Mouse (Mus musculus) left cerebral cortex, adult 2 months (tissue): Measurements from ENCODE around the gene Rac3. TPM values are rescaled to one million over a fixed set of nuclear protein-coding genes. Genes with fewer than 3 reads are reported as not detected.
"Not testable (repeated sequence)": the region's sequence is repeated elsewhere in the genome, so short reads cannot be mapped to it uniquely, and the experiment has no call there.

ENCODE experiments used
- DNase-seq, 2 experiments: peaks; one replicate each; pipeline ENCODE4 v3.0.0; 2021 to 2022; ENCODE audit warnings: low spot score in 2 of 2, mixed read lengths in 1 of 2; ENCODE audit errors: extremely low spot score in 1 of 2
- H3K27ac ChIP-seq: fragments of 200-600 bp; 2 replicates; pipeline ENCODE4 v1.8.1; 2022
- H3K4me3 ChIP-seq: fragments of 200-600 bp; 2 replicates; pipeline ENCODE4 v1.8.1; 2022
- CTCF ChIP-seq: fragments of 200-600 bp; IDR thresholded peaks from 2 replicates; pipeline ENCODE4 v1.8.1; 2022; ENCODE audit warnings: antibody characterized with exemption, mild to moderate bottlenecking, moderate library complexity
- intact Hi-C: fragments of 180-260 bp; cut with DNase I; formaldehyde crosslinking; loops from one replicate; pipeline ENCODE4 v1.15.1; 2025
- long read RNA-seq, 2 experiments: library from polyadenylated mRNA; stranded (forward); transcript quantifications; one replicate each; pipeline ENCODE4 v2.0.0; 2021; ENCODE audit warnings: borderline mapping rate in 2 of 2
- total RNA-seq, 2 experiments: library from RNA; stranded (reverse); gene quantifications; 2 replicates each; pipeline ENCODE4 v1.2.3; 2021

The Rac3 gene
- 10 to 100 TPM; 34.0 to 39.6 TPM for total RNA-seq
- long read RNA-seq, experiment 1, transcript Rac3-201 (6 exons, 1,076 nt) = major isoform, 5 of 6 reads
- long read RNA-seq, experiment 1, partial matches to known transcripts = 0 of 6 reads
- long read RNA-seq, experiment 1, other reads (novel, unspliced or antisense) = 0 of 6 reads
- long read RNA-seq, experiment 2, partial matches to known transcripts = 0 of 3 reads
- long read RNA-seq, experiment 2, other reads (novel, unspliced or antisense) = 0 of 3 reads

DNA sequence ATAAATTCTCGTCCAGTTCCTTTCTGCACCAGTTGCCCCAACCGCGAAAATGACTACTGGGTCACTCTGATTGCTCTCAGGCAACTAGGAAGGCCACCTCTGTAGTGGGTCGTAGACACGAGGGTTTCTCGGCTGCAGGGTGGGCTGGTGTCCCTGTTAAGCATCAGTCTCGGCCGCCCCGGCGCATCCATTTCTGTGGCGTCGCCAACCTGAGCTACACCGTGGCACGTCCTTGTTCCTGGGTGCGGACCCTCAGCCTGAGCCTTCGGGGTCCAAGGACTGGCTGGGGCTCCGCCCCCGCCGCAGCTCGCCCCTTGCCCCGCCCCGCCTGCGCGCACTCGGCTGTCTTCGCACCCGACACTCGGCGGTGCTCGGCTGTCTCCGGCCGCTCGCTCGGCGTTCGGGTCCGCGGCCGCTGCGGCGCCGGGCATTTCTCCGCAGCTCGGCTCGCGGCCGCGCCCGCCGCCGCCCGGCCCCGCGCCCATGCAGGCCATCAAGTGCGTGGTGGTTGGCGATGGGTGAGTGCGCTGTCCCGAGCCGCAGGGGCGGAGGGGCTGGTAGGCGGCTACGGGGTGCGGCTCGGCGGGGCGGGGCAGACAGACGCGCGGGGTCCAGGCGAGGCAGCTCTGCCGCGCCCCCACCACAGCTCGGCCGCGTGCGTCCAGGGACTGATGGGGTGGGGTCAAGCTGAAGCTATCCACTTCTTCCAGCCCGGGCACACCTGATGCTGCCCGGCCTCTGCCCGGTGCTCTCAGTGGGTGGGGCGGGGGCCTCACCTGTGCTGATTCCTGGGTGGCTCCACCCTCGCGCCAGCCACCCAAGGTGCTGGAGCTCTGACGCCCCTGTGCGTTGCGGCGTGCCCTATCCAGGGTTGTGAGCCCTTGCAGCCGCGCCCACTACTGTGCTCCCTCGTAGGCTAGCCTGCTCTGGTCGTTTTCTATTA lies at the start of gene Rac3:
Gene Rac3, plus strand, starts transcription at position 347 of the 943 bp plus-strand sequence.
- intact Hi-C loops = loop anchor here (10.0 kb wide), 1 partner anchor 323 kb away; no protein-coding TSS in a partner anchor
- no peak for TF ChIP-seq CTCF
- peak; percentile 64 to 73 for DNase-seq
- H3K27ac ChIP-seq = peak within 1 kb of the TSS; percentile 61
- H3K4me3 ChIP-seq = peak within 1 kb of the TSS; percentile 56

DNA sequence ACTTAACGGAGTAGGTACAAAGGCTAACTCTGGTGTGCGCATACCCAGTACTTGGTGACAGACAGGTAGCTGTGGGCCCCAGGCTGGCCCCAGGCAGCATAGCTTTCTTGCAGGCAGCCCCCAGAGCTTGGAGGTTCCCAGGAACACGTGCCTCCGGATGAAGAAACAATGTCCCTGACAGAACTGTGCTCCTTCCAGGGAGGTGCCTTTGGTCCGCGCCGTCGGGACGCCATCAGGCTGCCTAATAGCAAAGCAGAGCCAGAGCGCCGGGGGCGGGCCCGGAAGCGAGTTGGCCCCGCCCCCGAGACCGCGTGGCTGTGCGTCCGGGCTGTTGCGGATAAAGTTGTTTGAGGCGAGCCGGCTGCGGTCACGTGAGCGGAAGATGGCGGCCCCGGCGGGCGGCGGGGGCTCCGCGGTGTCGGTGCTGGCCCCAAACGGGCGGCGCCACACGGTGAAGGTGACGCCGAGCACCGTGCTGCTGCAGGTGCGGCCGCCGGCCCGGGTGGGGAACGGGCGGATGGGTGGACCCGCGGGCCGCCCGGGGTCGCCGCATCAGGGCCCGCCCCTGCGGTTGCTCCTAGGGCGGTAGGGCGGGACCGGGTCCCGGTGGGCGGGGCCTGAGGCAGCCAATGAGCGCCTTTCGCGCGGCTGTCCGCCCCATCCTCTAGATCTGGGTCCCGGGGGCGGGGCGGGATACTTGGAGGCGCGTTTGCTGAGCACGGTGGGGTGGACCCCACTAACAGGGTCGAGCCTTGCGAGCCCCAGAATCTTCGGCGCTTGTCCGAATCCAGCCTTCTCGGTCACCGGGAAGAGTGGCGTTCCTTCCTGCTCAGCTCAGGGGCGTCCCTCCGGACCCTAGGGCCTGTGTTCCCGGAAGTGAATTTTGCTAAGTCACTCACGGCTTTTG lies 48.3 kb upstream of the Rac3 start, which contains the start of gene Aspscr1:
Gene Aspscr1, plus strand, starts transcription at position 287 of the 907 bp plus-strand sequence.
- no peak; the same call in 1 of the 2 replicates for TF ChIP-seq CTCF
- Histone ChIP-seq H3K27ac (peak within 1 kb of the TSS; percentile 84), H3K4me3 (peak within 1 kb of the TSS; percentile 90)
- intact Hi-C loops = no loop called here
- DNase-seq = peak; percentile 92 to 94

DNA sequence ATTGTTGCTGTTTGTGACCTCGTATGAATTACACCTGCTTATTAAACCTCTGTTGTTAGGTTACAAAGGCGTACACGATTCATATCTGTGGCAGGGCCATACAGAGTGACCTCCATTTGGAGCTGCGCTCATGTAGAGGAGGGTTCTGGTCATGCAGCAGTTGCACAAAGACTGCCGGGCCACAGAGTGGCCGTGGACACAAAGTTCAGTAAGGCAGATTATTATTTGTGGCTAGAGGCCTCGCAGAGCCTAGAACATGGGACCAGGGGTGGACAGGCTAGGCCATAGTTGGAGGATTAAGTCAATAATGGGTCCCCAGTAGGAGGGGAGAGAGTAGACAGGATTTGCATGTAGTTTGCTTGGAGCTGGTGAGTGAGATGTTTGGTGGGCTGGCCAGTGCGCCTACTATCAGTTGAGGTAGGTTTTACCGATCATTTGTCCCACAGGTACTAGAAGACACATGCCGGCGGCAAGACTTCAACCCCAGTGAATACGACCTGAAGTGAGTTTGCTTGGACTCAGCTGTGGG lies 47.6 kb upstream of the Rac3 start:
- intact Hi-C loops = no loop called here

GRCm38 (mm10) chr11:120675875-120676274 lies 45.4 kb upstream of the Rac3 start:
- intact Hi-C loops, DNase-seq: not testable (repeated sequence)

More for the DNA sequence above, 47.6 kb upstream of the Rac3 start:
- Histone ChIP-seq H3K4me3 (peak overlapping the region; percentile 90), H3K27ac (peak overlapping the region; percentile 84)
- TF ChIP-seq CTCF = no peak
- no peak for DNase-seq

GRCm38 (mm10) chr11:120676951-120677350 lies 44.3 kb upstream of the Rac3 start:
- H3K4me3 ChIP-seq = no peak overlapping the region
- intact Hi-C loops = no loop called here
- no peak for DNase-seq
- no peak for TF ChIP-seq CTCF
- H3K27ac ChIP-seq = no peak overlapping the region

More at GRCm38 (mm10) chr11:120675875-120676274, 45.4 kb upstream of the Rac3 start:
- H3K4me3 ChIP-seq, H3K27ac ChIP-seq: not testable (repeated sequence)

DNA sequence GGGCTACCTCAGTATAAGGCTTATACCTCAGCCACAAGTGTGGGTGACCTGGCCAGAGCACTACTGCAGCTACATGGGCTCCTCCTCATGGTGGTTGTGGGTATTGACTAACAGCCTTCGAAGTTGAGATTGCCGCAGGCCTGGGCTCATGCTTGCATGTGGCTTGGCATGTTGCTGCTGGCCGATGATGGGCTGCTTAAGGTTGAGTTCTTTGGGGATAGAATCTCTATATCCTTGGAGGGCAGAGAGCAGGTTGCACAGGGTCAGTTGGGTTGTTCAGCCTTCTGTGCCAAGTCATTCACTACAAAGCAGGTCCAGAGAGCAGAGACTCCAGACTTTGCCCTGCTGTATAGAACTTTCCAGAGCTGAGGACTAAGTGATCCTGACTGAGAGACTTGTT lies 41.4 kb upstream of the Rac3 start:
- Histone ChIP-seq H3K4me3 (no peak overlapping the region), H3K27ac (no peak overlapping the region)
- TF ChIP-seq CTCF = peak; percentile 51
- intact Hi-C loops = no loop called here
- DNase-seq = no peak

- DNase-seq = no peak
- Histone ChIP-seq H3K4me3 (no peak overlapping the region), H3K27ac (no peak overlapping the region)
- no peak for TF ChIP-seq CTCF
- intact Hi-C loops = no loop called here
These were observed 38.6 kb upstream of the Rac3 start for GRCm38 (mm10) chr11:120682683-120683082.

GRCm38 (mm10) chr11:120683536-120683935 lies 37.7 kb upstream of the Rac3 start:
- no peak for TF ChIP-seq CTCF
- DNase-seq = no peak
- intact Hi-C loops = no loop called here
- Histone ChIP-seq H3K4me3 (no peak overlapping the region), H3K27ac (no peak overlapping the region)

- no peak for DNase-seq
- TF ChIP-seq CTCF = no peak; the same call in none of the 2 replicates
- intact Hi-C loops = no loop called here
- Histone ChIP-seq H3K27ac (no peak overlapping the region), H3K4me3 (no peak overlapping the region)
These were observed 37.2 kb upstream of the Rac3 start for GRCm38 (mm10) chr11:120684086-120684485.

DNA sequence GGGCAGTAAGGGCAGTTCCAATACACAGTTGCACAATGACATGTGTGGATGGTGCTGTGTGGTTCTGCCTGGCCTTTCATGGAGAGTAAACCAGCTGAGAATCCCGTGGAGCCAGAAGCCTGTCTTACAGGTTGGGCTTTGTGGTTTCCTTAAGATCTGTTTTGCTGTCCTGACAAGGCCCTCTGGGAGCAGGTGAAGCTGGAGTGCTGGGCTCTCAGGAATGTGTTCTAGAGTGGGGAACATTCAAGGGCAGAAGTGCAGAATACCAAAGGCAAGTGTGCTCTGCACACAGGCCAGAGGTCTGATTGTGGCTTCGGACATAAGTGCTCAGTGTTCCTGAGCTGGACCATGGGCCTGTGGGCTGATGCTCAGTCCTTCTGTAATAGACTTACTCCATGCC lies 36.6 kb upstream of the Rac3 start:
- H3K4me3 ChIP-seq = no peak overlapping the region
- TF ChIP-seq CTCF = no peak
- no peak overlapping the region for H3K27ac ChIP-seq
- no peak for DNase-seq
- intact Hi-C loops = no loop called here

DNA sequence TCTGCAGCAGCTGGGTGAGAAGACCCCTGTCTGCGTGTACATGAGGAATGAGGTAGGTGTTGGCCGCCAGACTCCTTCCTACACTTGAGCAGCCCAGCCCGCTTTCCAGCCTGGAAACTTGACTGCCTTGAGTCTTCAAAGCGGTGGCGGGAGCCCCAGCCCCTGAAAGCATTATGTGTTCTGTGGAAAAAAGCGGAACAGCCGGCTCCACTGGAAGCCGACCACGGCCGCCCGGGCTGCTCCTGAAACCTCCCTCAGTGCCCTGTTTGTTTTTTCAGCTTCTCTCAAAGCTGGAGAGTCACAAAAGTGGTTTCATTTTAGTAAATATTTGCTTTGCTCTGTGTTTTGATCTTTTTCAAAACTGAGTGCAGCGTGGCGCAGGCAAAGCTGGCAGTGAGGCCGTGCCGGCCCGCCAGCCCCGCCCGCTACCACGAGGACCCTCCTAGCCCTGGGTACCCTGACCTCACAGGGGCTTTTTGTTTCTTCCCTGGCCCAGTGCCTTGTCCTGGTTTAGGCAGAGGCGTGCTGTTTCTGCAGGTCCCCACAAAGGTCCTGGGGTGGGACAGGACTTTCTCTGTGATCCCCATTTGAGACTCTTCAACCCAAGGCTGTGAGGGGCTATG lies 34.5 kb upstream of the Rac3 start:
- intact Hi-C loops = no loop called here
- Histone ChIP-seq H3K27ac (peak overlapping the region; percentile 65), H3K4me3 (no peak overlapping the region)
- no peak for TF ChIP-seq CTCF
- no peak for DNase-seq
